In genomic region chr10:17411300-17411987, GRCm38 (mm10) we compare ENCODE assay signal across 14 mouse cellular contexts.
DNase-seq lines count a peak whose midpoint lies in the region; ATAC-seq lines count a peak whose summit lies in the region.
"Had no signal": no experiment of that assay in that cellular context is flagged by ENCODE, and none has a peak within 500 bp of the region (broad histone marks: within the 10 kb centered on the region; RNA-seq: fewer than 3 reads in every experiment).

No protein-coding gene starts in this region.

- no peaks in the 10 kb centered on the region for H3K27me3 ChIP-seq in hindbrain, embryonic 13.5 days
- H3K27me3 ChIP-seq: embryonic facial prominence, embryonic 12.5 days; midbrain, embryonic 12.5 days had no signal

- no peaks in the 10 kb centered on the region for H3K36me3 ChIP-seq in hindbrain, embryonic 13.5 days
- H3K36me3 ChIP-seq: embryonic facial prominence, embryonic 12.5 days; G1E; limb, embryonic 10.5 days; midbrain, embryonic 12.5 days had no signal

- H3K4me1 ChIP-seq in hindbrain, embryonic 13.5 days (replicated peaks), result 0 out of 2 replicates have a peak, but pooled peaks cover 3% of the 10 kb centered on the region
- H3K4me1 ChIP-seq: embryonic facial prominence, embryonic 12.5 days had no signal

- DNase-seq in ovary, postnatal 36 days (ENCODE audit: low spot score), result peak; percentile 32
- DNase-seq in ovary, postnatal 14 days (ENCODE audit: low spot score), result no peak
- DNase-seq in adrenal gland, postnatal 36 days, result peak; percentile 36 to 46
- DNase-seq in kidney, postnatal 36 days, result peak; percentile 34 to 65
- DNase-seq in testis, postnatal 14 days (ENCODE audit: low spot score), result peak; percentile 42
- no peak for DNase-seq in right cerebral cortex, adult 2 months (ENCODE audit: low spot score in 2 of 2)
- DNase-seq: gastrocnemius, postnatal 14 days; right cerebral cortex, adult 18-20 months had no signal

- no peaks in the 10 kb centered on the region for H3K9me3 ChIP-seq in hindbrain, embryonic 13.5 days
- H3K9me3 ChIP-seq: embryonic facial prominence, embryonic 12.5 days; G1E; limb, embryonic 10.5 days; midbrain, embryonic 12.5 days had no signal

- ATAC-seq in hindbrain, embryonic 13.5 days (ENCODE audit: low FRiP score), result no peak
- no peak for ATAC-seq in megakaryocyte progenitor cell, adult 5-6 weeks (replicated peaks; ENCODE audit: poor library complexity)

- no peak overlapping the region for H3K9ac ChIP-seq in hindbrain, embryonic 13.5 days
- H3K9ac ChIP-seq: embryonic facial prominence, embryonic 12.5 days; midbrain, embryonic 12.5 days had no signal

- H3K27ac ChIP-seq in hindbrain, embryonic 13.5 days, result no peak overlapping the region
- H3K27ac ChIP-seq: embryonic facial prominence, embryonic 12.5 days; limb, embryonic 10.5 days; midbrain, embryonic 12.5 days had no signal

- H3K4me2 ChIP-seq in hindbrain, embryonic 13.5 days, result no peak overlapping the region
- H3K4me2 ChIP-seq: embryonic facial prominence, embryonic 12.5 days; midbrain, embryonic 12.5 days had no signal

- H3K4me3 ChIP-seq in hindbrain, embryonic 13.5 days, result no peak overlapping the region
- H3K4me3 ChIP-seq: embryonic facial prominence, embryonic 12.5 days; limb, embryonic 10.5 days; midbrain, embryonic 12.5 days had no signal

- WGBS in hindbrain, embryonic 13.5 days, result 36% methylated on average over 4 of the region's 4 CpGs

Comparison
In these comparisons a context has a peak if more than half of its experiments do, and no peak if none do; other contexts are left out.
1. DNase-seq: peak in ovary, postnatal 36 days (single experiment), adrenal gland, postnatal 36 days (2 of 2), kidney, postnatal 36 days (2 of 2) and testis, postnatal 14 days (single experiment); none in ovary, postnatal 14 days (single experiment) and right cerebral cortex, adult 2 months (0 of 2).